Mouse (Mus musculus) layer of hippocampus, adult 8-10 months (tissue): Measurements from ENCODE around the gene Taf10. TPM values are rescaled to one million over a fixed set of nuclear protein-coding genes. Genes with fewer than 3 reads are reported as not detected.

Experiments
- DNase-seq, 2 experiments: peaks; one replicate each; pipeline ENCODE4 v3.0.0; 2022; ENCODE audit warnings: low spot score in 2 of 2
- total RNA-seq, 4 experiments: library from RNA; stranded (reverse); gene quantifications; 2 replicates each; pipeline ENCODE4 v1.2.4; 2022

Gene Taf10
- total RNA-seq, 4 experiments from 2014 or later = 102 to 123 (median 111) TPM

DNA sequence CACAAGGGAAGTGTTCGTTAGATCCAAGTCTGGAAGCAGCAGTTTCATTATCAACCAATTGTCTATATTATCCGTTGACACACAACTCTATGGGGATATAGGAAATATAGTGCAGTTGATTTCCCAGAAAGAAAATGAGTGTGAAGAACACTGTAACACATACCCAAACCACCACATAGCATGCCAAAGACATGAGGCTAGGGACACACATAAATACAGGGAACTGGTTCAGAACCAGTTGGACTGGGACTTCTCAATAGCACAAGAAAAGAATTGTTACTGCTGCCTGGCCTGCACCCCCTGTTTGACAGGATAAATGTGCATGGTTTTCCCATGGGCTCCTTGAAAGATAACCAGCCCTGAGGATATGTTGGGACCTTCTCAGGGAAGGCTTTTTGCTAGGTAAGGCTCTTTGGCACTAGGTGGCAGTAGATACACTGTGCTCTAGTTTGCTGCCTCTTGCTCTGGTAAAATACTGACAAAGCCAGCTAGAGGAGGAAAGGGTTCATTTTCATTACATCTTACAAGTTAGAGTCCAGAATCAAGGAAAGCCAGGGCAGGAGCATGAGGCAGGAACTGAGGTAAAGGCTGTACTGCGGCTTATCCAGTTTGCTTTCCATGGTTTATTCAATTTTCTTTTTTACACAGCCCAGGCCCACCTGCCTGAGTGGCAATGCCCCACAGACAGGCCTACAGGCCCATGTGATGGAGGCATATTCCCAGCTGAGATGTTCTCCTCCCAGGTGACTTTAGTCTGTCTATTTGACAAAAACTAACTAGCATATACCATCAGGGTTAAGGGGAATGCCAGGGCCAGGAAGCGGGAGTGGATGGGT lies 17.8 kb downstream of the Taf10 start:
- peak in 1 of 2 experiments; percentile 51 for DNase-seq

DNA sequence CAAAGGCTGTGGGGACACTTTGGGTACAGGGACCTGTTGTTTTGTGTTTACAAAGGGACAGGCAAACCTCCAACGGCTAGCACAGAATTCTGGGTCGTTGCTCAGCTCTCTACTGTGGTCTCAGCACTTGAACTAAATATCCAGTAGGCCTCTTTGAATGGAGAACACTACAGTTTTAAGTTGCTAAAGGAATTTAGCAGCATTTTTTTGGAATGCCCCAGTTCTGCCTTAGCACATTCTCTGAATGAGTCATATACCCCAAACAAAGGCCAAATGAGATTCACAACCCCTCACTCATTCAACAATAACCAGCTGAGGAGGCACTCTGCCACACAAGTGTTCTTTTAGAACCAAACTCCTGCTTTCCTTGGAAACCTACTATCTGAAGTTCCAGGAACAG lies 22.2 kb downstream of the Taf10 start:
- no peak for DNase-seq

DNA sequence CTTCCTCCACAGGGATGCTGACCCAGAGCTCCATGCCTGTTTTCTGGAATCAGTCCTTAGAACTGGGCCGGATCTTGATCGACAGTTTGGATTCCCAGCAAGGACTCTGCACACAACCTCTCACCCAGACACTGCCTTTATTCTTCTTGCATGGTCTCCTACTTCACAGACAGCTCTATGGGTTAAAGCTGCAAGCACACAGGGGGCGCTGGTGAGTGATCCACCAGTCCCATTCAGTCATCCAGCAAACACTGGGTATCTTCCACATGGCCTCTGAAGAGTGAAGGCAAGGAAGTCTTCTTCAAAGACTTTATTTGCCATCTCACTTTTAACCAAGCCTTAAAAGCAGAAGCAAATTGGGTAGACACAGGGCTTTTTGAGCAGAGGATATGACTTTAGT lies 28.8 kb downstream of the Taf10 start:
- no peak for DNase-seq

DNA sequence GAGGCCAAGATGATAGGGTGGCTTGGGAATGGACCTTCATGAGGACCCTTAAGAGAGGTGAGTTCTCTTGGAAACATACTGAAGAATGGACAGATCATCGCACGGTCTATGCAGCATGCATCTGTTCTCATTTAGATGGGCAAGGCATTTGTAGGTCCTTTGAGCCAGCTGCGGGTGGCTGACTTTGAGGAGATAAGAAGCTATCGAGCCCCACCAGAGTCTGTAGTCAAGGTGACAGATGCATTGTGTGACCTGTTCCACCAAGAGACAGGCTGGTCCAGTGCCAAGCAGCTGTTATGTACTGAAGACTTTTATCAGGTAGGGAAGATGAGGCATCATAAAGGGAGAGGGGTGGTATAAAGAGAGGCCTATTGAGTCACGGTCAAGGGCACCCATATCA lies 35.4 kb downstream of the Taf10 start:
- DNase-seq = no peak

DNA sequence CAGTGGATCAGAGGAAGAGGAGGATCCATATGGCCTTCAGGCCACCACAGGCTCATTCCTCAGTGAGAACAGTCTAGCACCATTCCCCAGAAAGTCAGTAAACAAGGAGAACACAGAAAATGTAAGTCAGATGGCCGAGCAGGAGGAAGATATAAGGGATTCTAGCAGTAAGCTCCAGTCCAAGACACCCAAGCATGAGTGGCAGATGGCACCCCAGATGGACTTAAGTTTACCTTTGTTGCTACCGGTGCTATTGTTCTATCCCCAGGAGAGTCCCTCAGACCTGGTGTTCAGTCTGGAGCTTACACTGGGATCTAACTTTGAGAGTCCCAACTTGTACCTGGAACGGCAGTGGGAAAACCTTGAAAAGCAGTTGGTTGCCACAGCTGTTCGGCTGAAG lies 40.3 kb downstream of the Taf10 start:
- DNase-seq = no peak

DNA sequence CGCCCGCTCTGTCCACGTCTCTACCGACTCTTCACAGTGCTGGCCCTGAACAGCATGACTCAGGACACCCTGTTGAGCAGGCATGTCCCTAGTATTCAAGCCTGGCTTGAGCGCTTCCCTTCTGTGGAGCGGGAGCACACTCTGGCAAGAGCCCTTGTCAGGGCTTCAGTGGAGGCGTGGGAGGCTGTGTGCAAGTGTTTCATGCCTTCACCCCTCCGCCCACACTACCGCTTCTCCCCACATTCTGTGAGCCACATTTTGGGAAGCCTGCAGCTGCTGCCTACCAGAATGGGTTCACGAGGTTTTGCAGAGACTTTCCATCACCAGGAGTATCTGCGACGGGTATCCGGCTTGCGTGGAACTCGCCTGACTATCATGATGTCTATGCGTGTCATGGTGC lies 41.0 kb downstream of the Taf10 start:
- DNase-seq = peak in 1 of 2 experiments; percentile 43

DNA sequence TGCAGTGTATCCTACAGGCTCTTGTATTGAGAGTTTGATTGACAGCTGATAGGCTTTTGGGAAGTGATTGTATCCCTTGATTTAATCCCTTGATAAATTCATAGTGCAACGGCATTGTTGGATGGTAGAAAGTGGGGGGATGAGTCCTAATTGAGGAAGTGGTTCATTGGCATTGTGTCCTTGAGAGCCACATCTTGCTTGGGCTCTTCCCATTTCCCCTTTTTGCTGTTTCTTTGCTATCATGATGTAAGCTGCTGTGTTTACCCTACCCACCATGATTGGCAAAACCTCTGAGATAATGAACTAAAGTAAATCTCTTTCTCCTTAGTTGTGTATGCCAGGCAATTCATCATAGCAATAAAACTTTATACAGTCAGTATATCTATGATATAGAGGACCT lies 53.3 kb downstream of the Taf10 start:
- no peak for DNase-seq

Other genes starting within 250 kb of the Taf10 start
- 10 to 100 TPM; 82.2 to 87.5 (median 85.0) TPM for gene Smpd1, start 190.0 kb downstream of the Taf10 start, total RNA-seq
- 100 to 1,000 TPM; 351 to 364 (median 362) TPM for gene Apbb1, start 162.7 kb downstream of the Taf10 start, total RNA-seq
- gene Hpx, start 144.2 kb downstream of the Taf10 start, total RNA-seq = under 1 TPM in 3 of 4 experiments, not detected in 1; 0.25 to 0.41 (median 0.31) TPM
- gene Trim3, start 110.8 kb downstream of the Taf10 start, total RNA-seq = 100 to 1,000 TPM; 130 to 148 (median 138) TPM
- gene Timm10b, start 104.3 kb downstream of the Taf10 start, total RNA-seq = 10 to 100 TPM; 60.1 to 69.7 (median 65.5) TPM
- gene Arfip2, start 103.9 kb downstream of the Taf10 start, total RNA-seq = 100 to 1,000 TPM in 1 of 4 experiments, 10 to 100 TPM in 3; 97.0 to 102 (median 98.2) TPM
- 10 to 100 TPM in 2 of 4 experiments, 1 to 10 TPM in 2; 6.8 to 15.0 (median 11.0) TPM for gene Gm45799, start 103.8 kb downstream of the Taf10 start, total RNA-seq
- 1 to 10 TPM; 5.0 to 9.8 (median 7.4) TPM for gene Dnhd1, start 93.5 kb downstream of the Taf10 start, total RNA-seq
- 10 to 100 TPM; 67.9 to 94.5 (median 84.3) TPM for gene Ilk, start 7.8 kb downstream of the Taf10 start, total RNA-seq
- gene Rrp8, start 7.0 kb downstream of the Taf10 start, total RNA-seq = 10 to 100 TPM in 3 of 4 experiments, 1 to 10 TPM in 1; 9.6 to 13.0 (median 12.7) TPM
- gene Tpp1, start 7.9 kb upstream of the Taf10 start, total RNA-seq = 100 to 1,000 TPM in 1 of 4 experiments, 10 to 100 TPM in 3; 62.3 to 111 (median 75.7) TPM
- gene Dchs1, start 43.3 kb upstream of the Taf10 start, total RNA-seq = 10 to 100 TPM; 11.6 to 13.1 (median 12.1) TPM
- 100 to 1,000 TPM in 2 of 4 experiments, 10 to 100 TPM in 2; 91.3 to 108 (median 100) TPM for gene Mrpl17, start 66.7 kb upstream of the Taf10 start, total RNA-seq
- gene Gm4070, start 209.6 kb upstream of the Taf10 start, total RNA-seq = 1 to 10 TPM; 1.6 to 7.4 (median 4.7) TPM